9 mouse cellular contexts compared by ENCODE assay signal in the genomic region with DNA sequence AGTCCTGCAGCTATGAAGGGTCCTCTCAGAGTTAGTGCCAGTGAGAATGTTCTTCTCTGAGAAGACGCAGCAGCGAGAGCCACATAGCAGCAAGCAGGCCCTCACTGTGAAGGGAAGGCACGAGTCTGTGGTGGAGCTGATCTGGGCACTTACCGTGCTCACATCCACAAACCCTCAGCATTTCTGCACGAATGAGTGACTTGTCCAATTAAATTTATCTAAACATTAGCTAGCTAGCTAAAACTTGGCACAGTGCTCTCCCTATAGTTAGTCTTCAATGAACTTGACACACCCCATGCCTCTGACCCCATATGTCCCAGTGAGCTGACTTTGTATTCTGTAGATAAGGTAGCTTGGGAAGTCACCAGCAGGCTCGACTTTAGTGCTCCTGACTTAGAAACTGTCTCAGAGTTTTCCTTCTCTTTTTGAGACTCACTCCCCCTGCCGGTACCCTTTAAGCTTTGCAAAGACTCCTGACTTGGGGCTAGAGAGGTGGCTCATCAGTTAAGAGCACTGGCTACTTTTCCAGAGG. TPM values are rescaled to one million over a fixed set of nuclear protein-coding genes. Genes with fewer than 3 reads are reported as not detected.
DNase-seq lines count a peak whose midpoint lies in the region; ATAC-seq and TF ChIP-seq lines count a peak whose summit lies in the region.
"Had no signal": no experiment of that assay in that cellular context is flagged by ENCODE, and none has a peak within 500 bp of the region (broad histone marks: within the 10 kb centered on the region; RNA-seq: fewer than 3 reads in every experiment).

No protein-coding gene starts in this region.

- no peak overlapping the region for H3K4me2 ChIP-seq in heart, postnatal 0 days (ENCODE audit: low read depth, low read length)
- no peak overlapping the region for H3K4me2 ChIP-seq in limb, embryonic 11.5 days (ENCODE audit: low read depth, severe bottlenecking)
- H3K4me2 ChIP-seq in stomach, embryonic 16.5 days (ENCODE audit: low read depth, low read length): no peak overlapping the region
- H3K4me2 ChIP-seq: limb, embryonic 15.5 days had no signal

- DNase-seq in thymus, postnatal 14 days: peak; percentile 49
- DNase-seq in thymus, postnatal 10 days (ENCODE audit: low spot score in 2 of 2): no peak
- peak; percentile 47 for DNase-seq in heart, postnatal 0 days (ENCODE audit: low spot score)
- DNase-seq in limb, embryonic 11.5 days (ENCODE audit: low spot score): peak; percentile 21
- no peak for DNase-seq in right cerebral cortex, postnatal 25 days
- DNase-seq in gastrocnemius, adult 2 months: no peak
- DNase-seq in urinary bladder, adult 18-20 months (ENCODE audit: low spot score in 2 of 2): no peak

- H3K4me1 ChIP-seq in heart, postnatal 0 days (ENCODE audit: control insufficient read depth, insufficient read depth): peaks cover 4% of the 10 kb centered on the region; the same call in 1 of the 2 replicates
- H3K4me1 ChIP-seq in limb, embryonic 11.5 days (ENCODE audit: control insufficient read depth, insufficient read depth, low read length): no peaks in the 10 kb centered on the region
- H3K4me1 ChIP-seq in stomach, embryonic 16.5 days (ENCODE audit: control insufficient read depth, insufficient read depth, low read length): peaks cover 17% of the 10 kb centered on the region

- peak overlapping the region; percentile 48 for H3K27ac ChIP-seq in heart, postnatal 0 days (ENCODE audit: low read depth)
- no peak overlapping the region for H3K27ac ChIP-seq in limb, embryonic 11.5 days (replicated peaks; ENCODE audit: low read depth, low read length)
- peak overlapping the region; percentile 28; the same call in 1 of the 2 replicates for H3K27ac ChIP-seq in stomach, embryonic 16.5 days (ENCODE audit: low read length)
- H3K27ac ChIP-seq in gastrocnemius, adult 2 months: no peak overlapping the region
- H3K27ac ChIP-seq: limb, embryonic 15.5 days had no signal

- no peak overlapping the region for H3K9ac ChIP-seq in heart, postnatal 0 days (replicated peaks; ENCODE audit: low read depth, low read length)
- no peak overlapping the region for H3K9ac ChIP-seq in limb, embryonic 11.5 days (ENCODE audit: low read length)
- 0 out of 2 replicates have a peak overlapping the region, but pooled peaks have one; percentile 9 for H3K9ac ChIP-seq in stomach, embryonic 16.5 days (ENCODE audit: low read length)
- H3K9ac ChIP-seq: limb, embryonic 15.5 days had no signal

- peak; percentile 21 for TF ChIP-seq CTCF in heart, postnatal 0 days (IDR thresholded peaks at IDR 0.05; ENCODE audit: low read depth)
- TF ChIP-seq CTCF in gastrocnemius, adult 2 months (IDR thresholded peaks at IDR 0.05): no peak

- TF ChIP-seq EP300 in heart, postnatal 0 days (IDR thresholded peaks at IDR 0.05; ENCODE audit: low read depth): no peak

- no peak for ATAC-seq in heart, postnatal 0 days (ENCODE audit: insufficient read depth, low read depth)
- no peak for ATAC-seq in limb, embryonic 11.5 days (ENCODE audit: insufficient number of reproducible peaks, low FRiP score, low TSS enrichment, low read depth)
- peak; percentile 46; the same call in 1 of the 2 replicates for ATAC-seq in stomach, embryonic 16.5 days (ENCODE audit: insufficient read depth, low FRiP score)

- WGBS in heart, postnatal 0 days: 33% methylated on average over 7 of the region's 7 CpGs
- 77% methylated on average over 7 of the region's 7 CpGs for whole genome bisulfite sequencing in limb, embryonic 11.5 days
- 44% methylated on average over 7 of the region's 7 CpGs for WGBS in stomach, embryonic 16.5 days

- intact Hi-C loops in gastrocnemius, adult 2 months (cut with DNase I): loop anchor here (2.0 to 5.0 kb wide), 3 partner anchors 96 to 453 kb away; a partner anchor contains a TSS

- H3K9me3 ChIP-seq in heart, postnatal 0 days (replicated peaks; ENCODE audit: control insufficient read depth, low read length): no peaks in the 10 kb centered on the region
- no peaks in the 10 kb centered on the region for H3K9me3 ChIP-seq in limb, embryonic 11.5 days (ENCODE audit: control insufficient read depth, low read length)
- H3K9me3 ChIP-seq in stomach, embryonic 16.5 days (replicated peaks; ENCODE audit: control insufficient read depth, low read length): no peaks in the 10 kb centered on the region
- H3K9me3 ChIP-seq: limb, embryonic 15.5 days had no signal

- no peaks in the 10 kb centered on the region for H3K36me3 ChIP-seq in heart, postnatal 0 days (replicated peaks; ENCODE audit: control insufficient read depth, insufficient read depth, low read length)
- no peaks in the 10 kb centered on the region for H3K36me3 ChIP-seq in limb, embryonic 11.5 days (ENCODE audit: control insufficient read depth, insufficient read depth, low read length)
- no peaks in the 10 kb centered on the region for H3K36me3 ChIP-seq in stomach, embryonic 16.5 days (ENCODE audit: control insufficient read depth, insufficient read depth, low read length)
- H3K36me3 ChIP-seq: limb, embryonic 15.5 days had no signal

- H3K27me3 ChIP-seq in heart, postnatal 0 days (ENCODE audit: control insufficient read depth, insufficient read depth, low read length): no peaks in the 10 kb centered on the region
- no peaks in the 10 kb centered on the region for H3K27me3 ChIP-seq in limb, embryonic 11.5 days (ENCODE audit: control insufficient read depth, insufficient read depth, low read length)
- H3K27me3 ChIP-seq in stomach, embryonic 16.5 days (ENCODE audit: control insufficient read depth, insufficient read depth, low read length): no peaks in the 10 kb centered on the region
- H3K27me3 ChIP-seq: limb, embryonic 15.5 days had no signal

- no peak overlapping the region for H3K4me3 ChIP-seq in heart, postnatal 0 days (ENCODE audit: low read depth, low read length)
- H3K4me3 ChIP-seq in limb, embryonic 11.5 days (ENCODE audit: low read depth, low read length): no peak overlapping the region
- no peak overlapping the region for H3K4me3 ChIP-seq in stomach, embryonic 16.5 days (replicated peaks; ENCODE audit: low read length)
- no peak overlapping the region for H3K4me3 ChIP-seq in gastrocnemius, adult 2 months
- H3K4me3 ChIP-seq: limb, embryonic 15.5 days had no signal

RNA-seq across cellular contexts. Expression of a gene that starts 39.7 kb away (rescaled TPM):
- total RNA-seq in heart, postnatal 0 days (2014; rRNA removed; ENCODE audit: low replicate concordance): not detected in 2 replicates
- not detected in 2 replicates for polyA plus RNA-seq in heart, postnatal 0 days (2015; fragmentation: Nextera tagmentation; extraction: Ambion mirVana)
- not detected in 2 replicates for polyA plus RNA-seq in limb, embryonic 11.5 days (2014; fragmentation: Nextera tagmentation; extraction: Ambion mirVana)
- not detected in 2 replicates for polyA plus RNA-seq in stomach, embryonic 16.5 days (2015; fragmentation: Nextera tagmentation; extraction: Ambion mirVana)
- not detected for total RNA-seq in gastrocnemius, adult 2 months (2021)
- polyA plus RNA-seq: limb, embryonic 15.5 days had no signal

RNA-seq across cellular contexts. Expression of a gene that starts 57.9 kb away (rescaled TPM):
- total RNA-seq in heart, postnatal 0 days (2014; rRNA removed; ENCODE audit: low replicate concordance): 3.7 and 5.6 TPM in 2 replicates
- polyA plus RNA-seq in heart, postnatal 0 days (2015; fragmentation: Nextera tagmentation; extraction: Ambion mirVana): 3.2 and 3.4 TPM in 2 replicates
- polyA plus RNA-seq in limb, embryonic 11.5 days (2014; fragmentation: Nextera tagmentation; extraction: Ambion mirVana): 5.8 and 8.0 TPM in 2 replicates
- polyA plus RNA-seq in stomach, embryonic 16.5 days (2015; fragmentation: Nextera tagmentation; extraction: Ambion mirVana): 41.9 and 44.6 TPM in 2 replicates
- total RNA-seq in gastrocnemius, adult 2 months (2021): 1 to 10 TPM; 1.3 to 1.4 TPM

RNA-seq across cellular contexts. Expression of a gene that starts 59.0 kb away (rescaled TPM):
- 5.2 and 7.4 TPM in 2 replicates for total RNA-seq in heart, postnatal 0 days (2014; rRNA removed; ENCODE audit: low replicate concordance)
- 3.2 and 3.6 TPM in 2 replicates for polyA plus RNA-seq in heart, postnatal 0 days (2015; fragmentation: Nextera tagmentation; extraction: Ambion mirVana)
- 48.3 and 48.4 TPM in 2 replicates for polyA plus RNA-seq in limb, embryonic 11.5 days (2014; fragmentation: Nextera tagmentation; extraction: Ambion mirVana)
- polyA plus RNA-seq in stomach, embryonic 16.5 days (2015; fragmentation: Nextera tagmentation; extraction: Ambion mirVana): 16.1 and 19.8 TPM in 2 replicates
- total RNA-seq in gastrocnemius, adult 2 months (2021): 1 to 10 TPM; 3.3 to 4.1 TPM

Comparison
In these comparisons a context has a peak if more than half of its experiments do, and no peak if none do; other contexts are left out.
1. DNase-seq: peak in thymus, postnatal 14 days (single experiment), heart, postnatal 0 days (single experiment) and limb, embryonic 11.5 days (single experiment); none in thymus, postnatal 10 days (0 of 2), right cerebral cortex, postnatal 25 days (single experiment), gastrocnemius, adult 2 months (single experiment) and urinary bladder, adult 18-20 months (0 of 2).
2. H3K27ac ChIP-seq: peak in heart, postnatal 0 days (single experiment) and stomach, embryonic 16.5 days (single experiment); none in limb, embryonic 11.5 days (single experiment) and gastrocnemius, adult 2 months (single experiment).